Mouse (Mus musculus) neural tube, embryonic 11.5 days (tissue): ENCODE measurements around the gene Gm17304. TPM values are rescaled to one million over a fixed set of nuclear protein-coding genes. Genes with fewer than 3 reads are reported as not detected.

Experiments
- ATAC-seq: fragments of 200-750 bp; cut with Nextera tagmentation; 2 replicates; pipeline ENCODE4 v1.8.0; 2017; ENCODE audit warnings: moderate number of reproducible peaks, mild to moderate bottlenecking, moderate TSS enrichment, moderate library complexity; ENCODE audit not compliant: insufficient read depth, low FRiP score, low TSS enrichment
- DNase-seq: peaks from one replicate; pipeline ENCODE4 v3.0.0-alpha.2; 2015; ENCODE audit warnings: low spot score
- H3K27ac ChIP-seq: fragments of 300-500 bp; sonication (generic); 2 replicates; pipeline ENCODE4 v1.5.1; 2014; ENCODE audit warnings: low read depth, mild to moderate bottlenecking, low read length
- H3K27me3 ChIP-seq: fragments of 300-500 bp; sonication (generic); 2 replicates; pipeline ENCODE4 v1.6.1; 2014; ENCODE audit warnings: mild to moderate bottlenecking, low read length, mixed read lengths; ENCODE audit not compliant: control insufficient read depth, insufficient read depth
- H3K36me3 ChIP-seq: fragments of 300-500 bp; sonication (generic); 2 replicates; pipeline ENCODE4 v1.6.1; 2014; ENCODE audit warnings: mild to moderate bottlenecking, low read length, moderate library complexity, mixed read lengths; ENCODE audit not compliant: control insufficient read depth, insufficient read depth
- H3K4me1 ChIP-seq: fragments of 300-500 bp; sonication (generic); 2 replicates; pipeline ENCODE4 v1.6.1; 2014; ENCODE audit warnings: low read length, mixed read lengths; ENCODE audit not compliant: control insufficient read depth, insufficient read depth
- H3K4me2 ChIP-seq: fragments of 300-500 bp; sonication (generic); 2 replicates; pipeline ENCODE4 v1.6.1; 2014; ENCODE audit warnings: low read depth, mild to moderate bottlenecking, moderate library complexity
- H3K4me3 ChIP-seq: fragments of 300-500 bp; sonication (generic); 2 replicates; pipeline ENCODE4 v1.5.1; 2014; ENCODE audit warnings: low read depth, low read length
- H3K9ac ChIP-seq: fragments of 300-500 bp; sonication (generic); 2 replicates; pipeline ENCODE4 v1.6.1; 2014; ENCODE audit warnings: mild to moderate bottlenecking, low read length
- H3K9me3 ChIP-seq: fragments of 300-500 bp; sonication (generic); 2 replicates; pipeline ENCODE4 v1.6.1; 2016; ENCODE audit warnings: low read length; ENCODE audit not compliant: control insufficient read depth
- WGBS: fragments of 180-500 bp; shearing (Covaris S2); extraction: QIAGEN DNeasy Blood & Tissue Kit; methylation state at CpG from one replicate; pipeline ENCODE4 v1.1.7; 2014; 5-methylcytosine and 5-hydroxymethylcytosine counted together
- polyA plus RNA-seq: library from polyadenylated mRNA; unstranded; fragments of >200 nt; fragmentation: Nextera tagmentation; extraction: Ambion mirVana; gene quantifications from 2 replicates; pipeline ENCODE4 v1.2.1, GENCODE M21; 2014

Gene Gm17304
- polyA plus RNA-seq = not detected in 2 replicates

- Histone ChIP-seq H3K9ac (no peak within 1 kb of the TSS), H3K4me1 (no peaks in the 10 kb centered on the region), H3K4me3 (no peak within 1 kb of the TSS), H3K27me3 (no peaks in the 10 kb centered on the region), H3K4me2 (no peak within 1 kb of the TSS), H3K27ac (no peak within 1 kb of the TSS), H3K36me3 (no peaks in the 10 kb centered on the region), H3K9me3 (no peaks in the 10 kb centered on the region)
- no peak for ATAC-seq
- no peak for DNase-seq
- 92% methylated on average over 4 of the region's 4 CpGs for WGBS
These were observed at the start of gene Gm17304 for GRCm38 (mm10) chr5:106608798-106609197. Gene Gm17304 (plus strand): TSS chr5:106609098.

GRCm38 (mm10) chr5:106560631-106561498 is 48.0 kb upstream of the Gm17304 start:
- 3% methylated on average over 38 of the region's 40 CpGs for WGBS
- H3K9ac ChIP-seq = no peak overlapping the region
- H3K9me3 ChIP-seq = no peaks in the 10 kb centered on the region
- DNase-seq (peak; percentile 50), ATAC-seq (peak; percentile 70)
- H3K36me3 ChIP-seq = no peaks in the 10 kb centered on the region
- H3K4me2 ChIP-seq = peak overlapping the region; percentile 44
- H3K4me1 ChIP-seq = peaks cover 9% of the 10 kb centered on the region
- no peak overlapping the region for H3K27ac ChIP-seq
- H3K27me3 ChIP-seq = peaks cover 57% of the 10 kb centered on the region
- peak overlapping the region; percentile 23 for H3K4me3 ChIP-seq

- DNase-seq = no peak
- ATAC-seq = no peak
- H3K4me2 ChIP-seq = peak overlapping the region; percentile 44
- H3K4me3 ChIP-seq = peak overlapping the region; percentile 23
- H3K27me3 ChIP-seq = peaks cover 56% of the 10 kb centered on the region
- no peaks in the 10 kb centered on the region for H3K9me3 ChIP-seq
- WGBS = 13% methylated on average over 8 of the region's 8 CpGs
- no peaks in the 10 kb centered on the region for H3K36me3 ChIP-seq
- H3K4me1 ChIP-seq = peaks cover 9% of the 10 kb centered on the region
- H3K9ac ChIP-seq = no peak overlapping the region
- no peak overlapping the region for H3K27ac ChIP-seq
These were observed 47.4 kb upstream of the Gm17304 start for GRCm38 (mm10) chr5:106561499-106561822.

GRCm38 (mm10) chr5:106566025-106566424 is 42.9 kb upstream of the Gm17304 start:
- H3K27ac ChIP-seq = no peak overlapping the region
- H3K9me3 ChIP-seq = no peaks in the 10 kb centered on the region
- 58% methylated on average over 6 of the region's 6 CpGs for WGBS
- peaks cover 4% of the 10 kb centered on the region; the same call in 1 of the 2 replicates for H3K4me1 ChIP-seq
- peaks cover 33% of the 10 kb centered on the region for H3K27me3 ChIP-seq
- no peak overlapping the region for H3K4me2 ChIP-seq
- H3K9ac ChIP-seq = no peak overlapping the region
- no peak overlapping the region for H3K4me3 ChIP-seq
- no peak for ATAC-seq
- DNase-seq = no peak
- H3K36me3 ChIP-seq = no peaks in the 10 kb centered on the region

- ATAC-seq = peak; percentile 76
- WGBS = 6% methylated on average over 55 of the region's 55 CpGs
- Histone ChIP-seq H3K9me3 (no peaks in the 10 kb centered on the region), H3K27me3 (peaks cover 14% of the 10 kb centered on the region), H3K4me1 (peaks cover 4% of the 10 kb centered on the region; the same call in 1 of the 2 replicates), H3K4me3 (peak overlapping the region; percentile 57), H3K4me2 (peak overlapping the region; percentile 99), H3K36me3 (no peaks in the 10 kb centered on the region), H3K9ac (peak overlapping the region; percentile 72), H3K27ac (no peak overlapping the region)
- DNase-seq = no peak
These were observed 34.9 kb upstream of the Gm17304 start for GRCm38 (mm10) chr5:106573742-106574559.

GRCm38 (mm10) chr5:106574560-106574946 is 34.3 kb upstream of the Gm17304 start:
- Histone ChIP-seq H3K9ac (peak overlapping the region; percentile 72), H3K4me3 (peak overlapping the region; percentile 57), H3K9me3 (no peaks in the 10 kb centered on the region), H3K4me2 (peak overlapping the region; percentile 99), H3K36me3 (no peaks in the 10 kb centered on the region), H3K4me1 (peaks cover 4% of the 10 kb centered on the region; the same call in 1 of the 2 replicates), H3K27me3 (peaks cover 14% of the 10 kb centered on the region), H3K27ac (no peak overlapping the region)
- WGBS = under 1% methylated on average over 42 of the region's 45 CpGs
- ATAC-seq (peak; percentile 94), DNase-seq (peak; percentile 91)

GRCm38 (mm10) chr5:106575098-106575497 is 33.8 kb upstream of the Gm17304 start:
- Histone ChIP-seq H3K4me2 (peak overlapping the region; percentile 99), H3K27ac (no peak overlapping the region), H3K9ac (no peak overlapping the region), H3K9me3 (no peaks in the 10 kb centered on the region), H3K4me1 (peaks cover 4% of the 10 kb centered on the region; the same call in 1 of the 2 replicates), H3K27me3 (peaks cover 14% of the 10 kb centered on the region), H3K4me3 (no peak overlapping the region), H3K36me3 (no peaks in the 10 kb centered on the region)
- DNase-seq = no peak
- WGBS = 24% methylated on average over 4 of the region's 4 CpGs
- ATAC-seq = no peak

- peaks cover 4% of the 10 kb centered on the region; the same call in 1 of the 2 replicates for H3K4me1 ChIP-seq
- H3K36me3 ChIP-seq = no peaks in the 10 kb centered on the region
- peaks cover 13% of the 10 kb centered on the region for H3K27me3 ChIP-seq
- no peak overlapping the region for H3K9ac ChIP-seq
- 65% methylated on average over 9 of the region's 9 CpGs for WGBS
- no peaks in the 10 kb centered on the region for H3K9me3 ChIP-seq
- no peak for DNase-seq
- no peak overlapping the region for H3K4me2 ChIP-seq
- H3K27ac ChIP-seq = no peak overlapping the region
- H3K4me3 ChIP-seq = no peak overlapping the region
- ATAC-seq = no peak
These were observed 31.5 kb upstream of the Gm17304 start for GRCm38 (mm10) chr5:106577237-106577888.
